Comparison of ENCODE assay signal across 30 mouse cellular contexts in genomic region chr13:62883436-62883835, GRCm38 (mm10). TPM values are rescaled to one million over a fixed set of nuclear protein-coding genes. Genes with fewer than 3 reads are reported as not detected.
DNase-seq lines count a peak whose midpoint lies in the region; ATAC-seq and TF ChIP-seq lines count a peak whose summit lies in the region.
"Had no signal": no experiment of that assay in that cellular context is flagged by ENCODE, and none has a peak within 500 bp of the region (broad histone marks: within the 10 kb centered on the region; RNA-seq: fewer than 3 reads in every experiment).

No protein-coding gene starts in this region.

- TF ChIP-seq CTCF in kidney, adult 2 months (conservative IDR thresholded peaks at IDR 0.05; ENCODE audit: insufficient read depth, insufficient read length, low read depth, low read length) = no peak
- TF ChIP-seq CTCF in liver, postnatal 0 days (IDR thresholded peaks at IDR 0.05; ENCODE audit: low read depth) = no peak

- no peaks in the 10 kb centered on the region for H3K9me3 ChIP-seq in midbrain, embryonic 11.5 days (ENCODE audit: control insufficient read depth, low read length)
- no peaks in the 10 kb centered on the region for H3K9me3 ChIP-seq in midbrain, embryonic 14.5 days (ENCODE audit: control insufficient read depth, low read length)
- H3K9me3 ChIP-seq in liver, postnatal 0 days (ENCODE audit: low read length) = no peaks in the 10 kb centered on the region
- H3K9me3 ChIP-seq: embryonic facial prominence, embryonic 15.5 days; forebrain, embryonic 12.5 days; hindbrain, embryonic 10.5 days; hindbrain, embryonic 15.5 days; liver, embryonic 13.5 days; lung, embryonic 15.5 days; midbrain, embryonic 10.5 days; neural tube, embryonic 13.5 days had no signal

- WGBS in kidney, adult 2 months = 49% methylated on average over 2 of the region's 2 CpGs
- WGBS in midbrain, embryonic 11.5 days = 75% methylated on average over 2 of the region's 2 CpGs
- 71% methylated on average over 2 of the region's 2 CpGs for WGBS in midbrain, embryonic 14.5 days
- 38% methylated on average over 2 of the region's 2 CpGs for WGBS in liver, postnatal 0 days (ENCODE audit: insufficient replicate concordance)

- peak; percentile 31; the same call in 1 of the 2 replicates for TF ChIP-seq EP300 in liver, postnatal 0 days (IDR thresholded peaks at IDR 0.05; ENCODE audit: low read depth)

- H3K4me1 ChIP-seq in kidney, adult 2 months (ENCODE audit: control insufficient read depth, insufficient read depth, low read length) = peaks cover 28% of the 10 kb centered on the region; the same call in 1 of the 2 replicates
- no peaks in the 10 kb centered on the region for H3K4me1 ChIP-seq in midbrain, embryonic 11.5 days (ENCODE audit: control insufficient read depth, insufficient read depth, low read length)
- H3K4me1 ChIP-seq in midbrain, embryonic 14.5 days (ENCODE audit: control insufficient read depth, insufficient read depth, low read length) = no peaks in the 10 kb centered on the region; the same call in 1 of the 2 replicates
- H3K4me1 ChIP-seq in liver, postnatal 0 days (ENCODE audit: insufficient read depth) = peaks cover 19% of the 10 kb centered on the region

- no peak overlapping the region for H3K9ac ChIP-seq in midbrain, embryonic 11.5 days (ENCODE audit: low read length)
- H3K9ac ChIP-seq in midbrain, embryonic 14.5 days (replicated peaks; ENCODE audit: low read length) = no peak overlapping the region
- H3K9ac ChIP-seq in liver, postnatal 0 days (replicated peaks) = peak overlapping the region; percentile 8; the same call in 1 of the 2 replicates
- H3K9ac ChIP-seq: embryonic facial prominence, embryonic 15.5 days; forebrain, embryonic 12.5 days; forebrain, postnatal 0 days; hindbrain, embryonic 15.5 days; liver, embryonic 13.5 days; lung, embryonic 15.5 days; neural tube, embryonic 13.5 days had no signal

- H3K36me3 ChIP-seq in kidney, adult 2 months (ENCODE audit: control insufficient read depth, insufficient read depth, low read length) = no peaks in the 10 kb centered on the region; the same call in 1 of the 2 replicates
- H3K36me3 ChIP-seq in midbrain, embryonic 11.5 days (ENCODE audit: control insufficient read depth, insufficient read depth, low read length) = no peaks in the 10 kb centered on the region
- no peaks in the 10 kb centered on the region for H3K36me3 ChIP-seq in midbrain, embryonic 14.5 days (ENCODE audit: control insufficient read depth, insufficient read depth, low read length)
- H3K36me3 ChIP-seq in liver, postnatal 0 days (replicated peaks; ENCODE audit: insufficient read depth, low read length) = 0 out of 2 replicates have a peak, but pooled peaks cover 2% of the 10 kb centered on the region
- H3K36me3 ChIP-seq: embryonic facial prominence, embryonic 15.5 days; forebrain, embryonic 12.5 days; hindbrain, embryonic 10.5 days; hindbrain, embryonic 15.5 days; liver, embryonic 13.5 days; lung, embryonic 15.5 days; midbrain, embryonic 10.5 days; neural tube, embryonic 13.5 days had no signal

- DNase-seq in adrenal gland, postnatal 14 days = peak; percentile 56
- no peak for DNase-seq in adrenal gland, adult 8-10 months
- DNase-seq in kidney, adult 2 months = peak; percentile 95
- DNase-seq in kidney, postnatal 4 days = no peak
- DNase-seq in midbrain, embryonic 11.5 days (ENCODE audit: low spot score, missing footprints) = peak; percentile 71
- no peak for DNase-seq in midbrain, embryonic 14.5 days
- DNase-seq in liver, postnatal 0 days = peak; percentile 48
- DNase-seq in embryo, embryonic 10.5 days (ENCODE audit: low spot score) = no peak
- DNase-seq: cerebellum, adult 11 months; cerebellum, adult 9-11 months; forebrain, postnatal 0 days; heart, postnatal 14 days; liver, embryonic 13.5 days; thymus, adult 2 months; thymus, postnatal 36 days had no signal

- peak overlapping the region; percentile 95 for H3K27ac ChIP-seq in kidney, adult 2 months (ENCODE audit: insufficient read depth, low read depth, low read length)
- no peak overlapping the region for H3K27ac ChIP-seq in midbrain, embryonic 11.5 days (ENCODE audit: low read depth, low read length)
- no peak overlapping the region for H3K27ac ChIP-seq in midbrain, embryonic 14.5 days (replicated peaks; ENCODE audit: low read depth, low read length)
- H3K27ac ChIP-seq in liver, postnatal 0 days (ENCODE audit: low read depth) = peak overlapping the region; percentile 52
- H3K27ac ChIP-seq: forebrain, embryonic 12.5 days; hindbrain, embryonic 10.5 days; hindbrain, embryonic 15.5 days; liver, embryonic 13.5 days; lung, embryonic 15.5 days; midbrain, embryonic 10.5 days; neural tube, embryonic 13.5 days had no signal

- no peak overlapping the region for H3K4me3 ChIP-seq in kidney, adult 2 months (ENCODE audit: insufficient read depth, low read depth, low read length)
- no peak overlapping the region for H3K4me3 ChIP-seq in midbrain, embryonic 11.5 days (ENCODE audit: low read depth, low read length)
- H3K4me3 ChIP-seq in midbrain, embryonic 14.5 days (replicated peaks; ENCODE audit: low read depth, low read length) = no peak overlapping the region
- H3K4me3 ChIP-seq in liver, postnatal 0 days (ENCODE audit: low read depth, low read length) = peak overlapping the region; percentile 40; the same call in 1 of the 2 replicates
- H3K4me3 ChIP-seq: embryonic facial prominence, embryonic 15.5 days; forebrain, embryonic 12.5 days; hindbrain, embryonic 10.5 days; hindbrain, embryonic 15.5 days; liver, embryonic 13.5 days; lung, embryonic 15.5 days; midbrain, embryonic 10.5 days; neural tube, embryonic 13.5 days had no signal

- H3K27me3 ChIP-seq in kidney, adult 2 months (replicated peaks; ENCODE audit: control insufficient read depth, insufficient read depth, low read length) = no peaks in the 10 kb centered on the region
- H3K27me3 ChIP-seq in midbrain, embryonic 11.5 days (ENCODE audit: control insufficient read depth, insufficient read depth, low read length) = peaks cover 9% of the 10 kb centered on the region
- H3K27me3 ChIP-seq in midbrain, embryonic 14.5 days (ENCODE audit: control insufficient read depth, insufficient read depth, low read length) = peaks cover 18% of the 10 kb centered on the region
- H3K27me3 ChIP-seq in liver, postnatal 0 days (ENCODE audit: insufficient read depth, low read length) = no peaks in the 10 kb centered on the region

- no peak for TF ChIP-seq POLR2A in kidney, adult 2 months (IDR thresholded peaks at IDR 0.05; ENCODE audit: low read depth, low read length)

- no peak for ATAC-seq in midbrain, embryonic 11.5 days (ENCODE audit: low FRiP score)
- ATAC-seq in midbrain, embryonic 14.5 days (ENCODE audit: low FRiP score, low TSS enrichment) = no peak
- ATAC-seq in liver, postnatal 0 days = peak; percentile 43
- ATAC-seq: forebrain, postnatal 0 days; inflammation-experienced regulatory T-cells, adult 6 months; Patski had no signal

- H3K4me2 ChIP-seq in midbrain, embryonic 11.5 days = no peak overlapping the region
- H3K4me2 ChIP-seq in midbrain, embryonic 14.5 days (ENCODE audit: low read length) = no peak overlapping the region
- peak overlapping the region; percentile 68 for H3K4me2 ChIP-seq in liver, postnatal 0 days (ENCODE audit: low read depth, low read length)
- H3K4me2 ChIP-seq: embryonic facial prominence, embryonic 15.5 days; forebrain, embryonic 12.5 days; hindbrain, embryonic 15.5 days; liver, embryonic 13.5 days; lung, embryonic 15.5 days; neural tube, embryonic 13.5 days had no signal

RNA-seq across cellular contexts. Expression of gene Fbp1, which starts 4.6 kb away (rescaled TPM):
- total RNA-seq in adrenal gland, postnatal 14 days (2021) = 6.5 and 111 TPM in 2 replicates
- total RNA-seq in adrenal gland, adult 8-10 months (2022) = 1 to 10 TPM in 3 of 4 experiments, under 1 TPM in 1; 0.86 to 2.6 (median 2.0) TPM
- 1,525 and 1,684 TPM in 2 replicates for polyA plus RNA-seq in kidney, adult 2 months (2012; rRNA removed)
- polyA plus RNA-seq in midbrain, embryonic 11.5 days (2014; fragmentation: Nextera tagmentation; extraction: Ambion mirVana) = not detected in 2 replicates
- polyA plus RNA-seq in midbrain, embryonic 14.5 days (2014; fragmentation: Nextera tagmentation; extraction: Ambion mirVana) = not detected in 2 replicates
- 2,442 and 2,581 TPM in 2 replicates for polyA plus RNA-seq in liver, postnatal 0 days (2015; fragmentation: Nextera tagmentation; extraction: Ambion mirVana)
- total RNA-seq: forebrain, postnatal 0 days; heart, postnatal 14 days; MEL; midbrain, postnatal 0 days had no signal
- polyA plus RNA-seq: forebrain, embryonic 12.5 days; inflammation-experienced regulatory T-cells, adult 6 months; Patski had no signal

RNA-seq across cellular contexts. Expression of gene Fbp2, which starts 25.2 kb away (rescaled TPM):
- total RNA-seq in adrenal gland, postnatal 14 days (2021) = 3.5 and 4.5 TPM in 2 replicates
- total RNA-seq in adrenal gland, adult 8-10 months (2022) = 1 to 10 TPM in 3 of 4 experiments, not detected in 1; 1.6 to 2.1 (median 1.9) TPM
- polyA plus RNA-seq in kidney, adult 2 months (2012; rRNA removed) = 28.8 and 35.3 TPM in 2 replicates
- polyA plus RNA-seq in midbrain, embryonic 11.5 days (2014; fragmentation: Nextera tagmentation; extraction: Ambion mirVana) = 0.12 and 0.15 TPM in 2 replicates
- polyA plus RNA-seq in midbrain, embryonic 14.5 days (2014; fragmentation: Nextera tagmentation; extraction: Ambion mirVana) = 0.83 and 0.90 TPM in 2 replicates
- polyA plus RNA-seq in liver, postnatal 0 days (2015; fragmentation: Nextera tagmentation; extraction: Ambion mirVana) = 0.89 and 1.3 TPM in 2 replicates
- total RNA-seq: common myeloid progenitor, adult 5-6 weeks; layer of hippocampus, adult 18-20 months; left cerebral cortex, adult 18-20 months; megakaryocyte progenitor cell, adult 5-6 weeks had no signal
- polyA plus RNA-seq: forebrain, embryonic 12.5 days; hindbrain, embryonic 10.5 days; inflammation-experienced regulatory T-cells, adult 6 months; liver, embryonic 13.5 days; midbrain, embryonic 10.5 days had no signal

Comparison
In these comparisons a context has a peak if more than half of its experiments do, and no peak if none do; other contexts are left out.
1. DNase-seq: peak in adrenal gland, postnatal 14 days (single experiment), kidney, adult 2 months (single experiment), midbrain, embryonic 11.5 days (single experiment) and liver, postnatal 0 days (single experiment); none in adrenal gland, adult 8-10 months (single experiment), kidney, postnatal 4 days (0 of 2), midbrain, embryonic 14.5 days (single experiment) and embryo, embryonic 10.5 days (single experiment).
2. H3K27ac ChIP-seq: peak in kidney, adult 2 months (single experiment) and liver, postnatal 0 days (single experiment); none in midbrain, embryonic 11.5 days (single experiment) and midbrain, embryonic 14.5 days (single experiment).
3. RNA of gene Fbp1, which starts 4.6 kb away (polyA plus RNA-seq): 2,442 to 2,581 TPM in liver, postnatal 0 days and 1,525 to 1,684 TPM in kidney, adult 2 months; not detected in midbrain, embryonic 11.5 days and not detected in midbrain, embryonic 14.5 days; every median in the first group is over 1,000 times any median in the second.
4. RNA of gene Fbp2, which starts 25.2 kb away (polyA plus RNA-seq): 28.8 to 35.3 TPM in kidney, adult 2 months; 0.89 to 1.3 TPM in liver, postnatal 0 days, 0.83 to 0.90 TPM in midbrain, embryonic 14.5 days and 0.12 to 0.15 TPM in midbrain, embryonic 11.5 days; every median in the first group is over 10 times any median in the second.